Mouse (Mus musculus) spleen, postnatal 0 days (tissue): ENCODE results near the gene Pdlim4. TPM values are rescaled to one million over a fixed set of nuclear protein-coding genes. Genes with fewer than 3 reads are reported as not detected.

ENCODE experiments used
- polyA plus RNA-seq: library from polyadenylated mRNA; unstranded; fragments of >200 nt; fragmentation: Nextera tagmentation; extraction: Ambion mirVana; gene quantifications from 2 replicates; pipeline ENCODE4 v1.2.1, GENCODE M21; 2015

Pdlim4 gene
- 9.8 and 13.1 TPM in 2 replicates for polyA plus RNA-seq

DNA sequence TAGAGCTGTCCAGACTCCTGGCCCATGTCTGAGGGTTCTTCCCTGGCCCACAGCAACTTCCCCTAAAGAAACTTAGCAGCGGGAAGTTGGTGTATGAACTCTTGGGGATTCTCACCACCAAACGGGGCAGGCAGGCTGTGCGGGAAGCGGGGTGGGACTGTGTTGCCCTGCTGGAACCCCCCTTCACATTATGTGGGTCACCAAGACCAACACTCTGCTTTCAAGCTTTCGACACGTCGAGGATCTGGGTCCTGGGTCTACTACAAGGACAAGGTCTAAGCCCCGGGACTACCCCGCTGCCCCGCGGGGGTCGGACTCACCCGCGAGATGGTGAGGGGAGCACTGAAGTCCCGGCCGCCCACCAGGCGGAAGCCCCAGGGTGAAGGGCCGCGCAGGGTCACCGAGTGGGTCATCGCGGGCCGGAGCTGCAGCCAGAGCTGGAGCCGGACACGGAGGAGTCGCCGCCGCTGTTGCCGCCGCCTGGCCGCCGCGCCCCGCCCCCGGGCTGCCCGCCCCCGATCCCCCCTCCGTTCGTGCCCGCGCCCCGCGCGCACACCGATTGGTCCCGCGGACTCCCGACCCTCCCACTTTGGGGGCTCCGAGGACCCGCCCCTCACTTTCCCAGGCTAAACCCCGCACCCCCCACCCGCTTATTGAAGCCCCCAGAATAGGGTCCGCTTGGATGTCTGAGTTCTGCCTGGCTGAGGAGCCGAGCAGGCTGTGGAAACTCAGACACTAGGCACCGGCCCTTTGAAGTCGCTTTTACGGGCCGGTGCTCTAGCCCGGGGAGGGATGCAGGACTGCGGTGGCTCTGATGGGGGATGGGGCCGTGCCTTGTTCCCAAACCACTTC lies at the start of gene Pdlim4:
TSS of gene Pdlim4 (minus strand) at position 495 of the 852 bp plus-strand sequence.

DNA sequence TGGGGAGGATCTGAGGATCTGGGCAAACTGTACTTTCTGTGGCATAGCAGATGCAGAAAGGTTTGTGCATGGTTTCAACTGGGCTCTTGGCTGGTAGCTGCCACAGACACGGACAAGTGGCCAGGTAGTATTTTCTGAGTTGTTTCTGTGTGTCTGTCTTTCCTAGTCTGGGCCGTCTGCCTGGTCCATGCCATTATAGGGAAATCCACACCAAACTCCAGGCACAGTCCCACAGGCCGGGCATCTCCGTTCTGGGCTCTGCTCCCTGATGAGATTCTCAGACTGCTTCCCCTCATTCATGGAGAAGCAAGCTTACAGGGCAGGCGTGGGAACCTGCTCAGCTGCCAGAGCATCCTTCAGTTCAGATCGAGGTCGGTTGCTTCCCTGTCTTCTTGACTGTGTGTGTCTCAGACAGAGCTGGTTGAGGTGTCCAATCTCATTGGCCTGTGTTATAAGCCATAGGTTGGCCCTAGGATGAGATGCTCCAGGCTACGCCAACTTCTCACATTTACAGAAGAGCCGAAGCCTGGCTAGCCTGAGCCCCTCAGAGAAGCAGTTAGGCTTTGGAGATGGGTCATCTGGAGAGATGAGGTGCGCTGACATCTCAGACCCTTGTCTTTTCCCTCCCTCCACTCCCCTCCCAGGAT lies 31.4 kb upstream of the Pdlim4 start, which contains the start of gene P4ha2:
TSS of gene P4ha2 (plus strand) at position 51 of the 647 bp plus-strand sequence.

DNA sequence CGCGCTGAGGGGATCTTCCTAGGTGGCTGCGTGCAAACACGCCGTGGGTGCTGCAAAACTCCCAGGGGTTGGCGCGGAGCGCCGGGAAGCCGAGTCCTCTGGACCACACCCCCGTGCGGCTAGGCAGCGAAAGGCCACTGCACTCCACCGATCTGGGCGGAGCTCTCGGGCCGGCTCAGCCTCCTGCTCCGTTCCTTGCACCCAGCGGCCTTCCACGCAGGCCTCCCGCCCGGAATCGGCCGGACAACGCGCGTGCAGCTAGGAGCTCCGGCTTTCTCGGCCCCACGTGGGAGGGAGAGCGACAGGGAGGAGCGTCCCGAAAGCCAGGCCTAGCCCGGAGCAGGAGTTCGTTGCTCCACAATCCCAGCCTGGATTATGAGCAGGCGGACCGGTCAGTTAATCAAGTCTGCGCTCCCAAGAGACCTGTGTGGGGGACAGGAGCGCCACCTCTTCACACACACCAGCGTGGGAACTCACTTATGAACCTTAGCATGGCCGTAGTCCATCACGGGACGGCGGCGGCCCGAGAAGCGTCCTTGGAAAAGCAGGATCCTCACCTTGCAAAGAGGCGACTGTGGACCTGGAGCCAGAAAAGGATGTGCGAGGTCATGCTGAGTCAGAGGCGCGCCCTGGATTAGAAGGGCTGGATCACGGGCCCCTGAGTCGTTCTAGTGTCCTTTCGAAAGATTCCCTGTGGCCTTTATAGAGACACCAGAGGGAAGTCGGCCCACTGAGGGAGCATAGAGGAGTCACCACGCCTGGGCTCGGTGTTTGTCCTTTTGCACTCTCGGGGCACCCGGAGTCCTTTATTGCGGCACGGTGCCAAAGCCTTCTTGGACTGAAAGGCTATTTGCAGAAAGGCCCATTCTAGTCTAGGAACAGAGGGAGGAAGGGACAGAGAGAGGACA lies 40.5 kb downstream of the Pdlim4 start, which contains the start of gene Slc22a4:
TSS of gene Slc22a4 (minus strand) at position 47 of the 908 bp plus-strand sequence.

Other genes starting within 250 kb of the Pdlim4 start
- 3.7 and 3.9 TPM in 2 replicates for gene Gm12216, start 209.8 kb downstream of the Pdlim4 start, polyA plus RNA-seq
- gene Slc22a5, start 177.4 kb downstream of the Pdlim4 start, polyA plus RNA-seq, result 3.8 and 5.1 TPM in 2 replicates
- 3.2 and 3.7 TPM in 2 replicates for gene Slc22a21, start 88.7 kb downstream of the Pdlim4 start, polyA plus RNA-seq
- gene Slc22a4, start 40.9 kb downstream of the Pdlim4 start, polyA plus RNA-seq, result 34.4 and 39.1 TPM in 2 replicates
- gene P4ha2, start 31.1 kb upstream of the Pdlim4 start, polyA plus RNA-seq, result 3.6 and 4.8 TPM in 2 replicates
- gene Csf2, start 180.7 kb upstream of the Pdlim4 start, polyA plus RNA-seq, result 0.16 and 0.22 TPM in 2 replicates
- not detected in 2 replicates for gene Il3, start 198.3 kb upstream of the Pdlim4 start, polyA plus RNA-seq
- gene Acsl6, start 234.8 kb upstream of the Pdlim4 start, polyA plus RNA-seq, result 4.7 and 5.2 TPM in 2 replicates